16 mouse cellular contexts compared by ENCODE assay signal in genomic region chr15:98997938-98998774, GRCm38 (mm10). TPM values are rescaled to one million over a fixed set of nuclear protein-coding genes. Genes with fewer than 3 reads are reported as not detected.
A peak's percentile ranks its signal among the peaks of the same experiment; 100 is the strongest.
DNase-seq lines count a peak whose midpoint lies in the region; ATAC-seq lines count a peak whose summit lies in the region.
"Had no signal": no experiment of that assay in that cellular context is flagged by ENCODE, and none has a peak within 500 bp of the region (broad histone marks: within the 10 kb centered on the region; RNA-seq: fewer than 3 reads in every experiment).

No protein-coding gene starts in this region.

- 0 out of 2 replicates have a peak overlapping the region, but pooled peaks have one; percentile 1 for H3K9ac ChIP-seq in limb, embryonic 12.5 days (replicated peaks)
- no peak overlapping the region for H3K9ac ChIP-seq in heart, embryonic 12.5 days
- peak overlapping the region; percentile 47 for H3K9ac ChIP-seq in liver, embryonic 13.5 days
- H3K9ac ChIP-seq: embryonic facial prominence, embryonic 15.5 days; neural tube, embryonic 12.5 days had no signal

- no peaks in the 10 kb centered on the region for H3K9me3 ChIP-seq in limb, embryonic 12.5 days
- no peaks in the 10 kb centered on the region for H3K9me3 ChIP-seq in limb, embryonic 10.5 days (replicated peaks)
- no peaks in the 10 kb centered on the region for H3K9me3 ChIP-seq in heart, embryonic 12.5 days (replicated peaks)
- no peaks in the 10 kb centered on the region for H3K9me3 ChIP-seq in liver, embryonic 13.5 days (replicated peaks)
- H3K9me3 ChIP-seq: embryonic facial prominence, embryonic 15.5 days; G1E; neural tube, embryonic 12.5 days had no signal

- WGBS in limb, embryonic 12.5 days: 76% methylated on average over 13 of the region's 13 CpGs
- 80% methylated on average over 13 of the region's 13 CpGs for WGBS in limb, embryonic 10.5 days
- 14% methylated on average over 13 of the region's 13 CpGs for WGBS in heart, embryonic 12.5 days
- WGBS in liver, embryonic 13.5 days (ENCODE audit: insufficient replicate concordance): 31% methylated on average over 13 of the region's 13 CpGs

- H3K4me3 ChIP-seq in limb, embryonic 12.5 days (replicated peaks): no peak overlapping the region
- H3K4me3 ChIP-seq in limb, embryonic 10.5 days: no peak overlapping the region
- no peak overlapping the region for H3K4me3 ChIP-seq in heart, embryonic 12.5 days
- no peak overlapping the region for H3K4me3 ChIP-seq in liver, embryonic 13.5 days (replicated peaks)
- H3K4me3 ChIP-seq: embryonic facial prominence, embryonic 15.5 days; neural tube, embryonic 12.5 days had no signal

- no peak overlapping the region for H3K4me2 ChIP-seq in limb, embryonic 12.5 days
- H3K4me2 ChIP-seq in heart, embryonic 12.5 days: peak overlapping the region; percentile 11
- H3K4me2 ChIP-seq in liver, embryonic 13.5 days: peak overlapping the region; percentile 9
- H3K4me2 ChIP-seq: embryonic facial prominence, embryonic 15.5 days; neural tube, embryonic 12.5 days had no signal

- DNase-seq in limb, embryonic 10.5 days (ENCODE audit: low spot score): no peak
- DNase-seq in R1 (ENCODE audit: low read depth, low spot score): peak; percentile 80
- peak; percentile 30 for DNase-seq in liver, embryonic 13.5 days
- DNase-seq in adrenal gland, postnatal 25 days: no peak
- no peak for DNase-seq in right cerebral cortex, postnatal 10 days (ENCODE audit: low spot score in 2 of 2)
- DNase-seq: cerebellum, adult 18-20 months; kidney, adult 2 months; lung, postnatal 4 days had no signal

- H3K36me3 ChIP-seq in limb, embryonic 12.5 days: no peaks in the 10 kb centered on the region
- no peaks in the 10 kb centered on the region for H3K36me3 ChIP-seq in limb, embryonic 10.5 days
- H3K36me3 ChIP-seq in heart, embryonic 12.5 days: no peaks in the 10 kb centered on the region
- H3K36me3 ChIP-seq in liver, embryonic 13.5 days: no peaks in the 10 kb centered on the region
- H3K36me3 ChIP-seq: embryonic facial prominence, embryonic 15.5 days; G1E; neural tube, embryonic 12.5 days had no signal

- peaks cover 6% of the 10 kb centered on the region for H3K27me3 ChIP-seq in limb, embryonic 12.5 days
- H3K27me3 ChIP-seq in limb, embryonic 10.5 days (ENCODE audit: low read depth, poor library complexity, severe bottlenecking): peaks cover 15% of the 10 kb centered on the region; the same call in 1 of the 2 replicates
- H3K27me3 ChIP-seq in heart, embryonic 12.5 days (replicated peaks): no peaks in the 10 kb centered on the region; the same call in 1 of the 2 replicates
- no peaks in the 10 kb centered on the region for H3K27me3 ChIP-seq in liver, embryonic 13.5 days
- H3K27me3 ChIP-seq: embryonic facial prominence, embryonic 15.5 days; neural tube, embryonic 12.5 days had no signal

- H3K4me1 ChIP-seq in limb, embryonic 12.5 days (replicated peaks): peaks cover 14% of the 10 kb centered on the region
- peaks cover 24% of the 10 kb centered on the region for H3K4me1 ChIP-seq in limb, embryonic 10.5 days
- peaks cover 66% of the 10 kb centered on the region for H3K4me1 ChIP-seq in heart, embryonic 12.5 days (replicated peaks)
- H3K4me1 ChIP-seq in liver, embryonic 13.5 days (replicated peaks): peaks cover 53% of the 10 kb centered on the region

- ATAC-seq in limb, embryonic 12.5 days (ENCODE audit: insufficient number of reproducible peaks, insufficient read depth, low FRiP score, low TSS enrichment, low read depth): no peak
- peak; percentile 41 for ATAC-seq in heart, embryonic 12.5 days (ENCODE audit: insufficient number of reproducible peaks, low FRiP score)
- peak; percentile 72 for ATAC-seq in liver, embryonic 13.5 days (ENCODE audit: low read depth)
- ATAC-seq in CD4-positive, CD25-positive, alpha-beta regulatory T cell, adult 4 months: no peak

- H3K27ac ChIP-seq in limb, embryonic 12.5 days: no peak overlapping the region
- H3K27ac ChIP-seq in limb, embryonic 10.5 days: no peak overlapping the region
- H3K27ac ChIP-seq in heart, embryonic 12.5 days (ENCODE audit: poor library complexity, severe bottlenecking): peak overlapping the region; percentile 91
- peak overlapping the region; percentile 19; the same call in 1 of the 2 replicates for H3K27ac ChIP-seq in liver, embryonic 13.5 days
- H3K27ac ChIP-seq: embryonic facial prominence, embryonic 15.5 days; neural tube, embryonic 12.5 days had no signal

RNA-seq across cellular contexts. Expression of gene Tuba1c, which starts 31.5 kb away (rescaled TPM):
- polyA plus RNA-seq in limb, embryonic 12.5 days (2016; fragmentation: Nextera tagmentation; extraction: Ambion mirVana): 128 and 135 TPM in 2 replicates
- polyA plus RNA-seq in limb, embryonic 10.5 days (2016; fragmentation: Nextera tagmentation; extraction: Ambion mirVana): 133 and 138 TPM in 2 replicates
- 135 and 139 TPM in 2 replicates for polyA plus RNA-seq in heart, embryonic 12.5 days (2016; fragmentation: Nextera tagmentation; extraction: Ambion mirVana)
- 239 and 246 TPM in 2 replicates for polyA plus RNA-seq in liver, embryonic 13.5 days (2015; fragmentation: Nextera tagmentation; extraction: Ambion mirVana)
- polyA plus RNA-seq in CD4-positive, CD25-positive, alpha-beta regulatory T cell, adult 4 months (2017; shearing (Covaris generic)): 100 to 1,000 TPM in 1 of 2 experiments, 10 to 100 TPM in 1; 74.6 to 131 TPM
- 286 and 303 TPM in 2 replicates for total RNA-seq in adrenal gland, postnatal 25 days (2021)

RNA-seq across cellular contexts. Expression of gene Tuba1a, which starts 44.7 kb away (rescaled TPM):
- 1,314 and 1,328 TPM in 2 replicates for polyA plus RNA-seq in limb, embryonic 12.5 days (2016; fragmentation: Nextera tagmentation; extraction: Ambion mirVana)
- polyA plus RNA-seq in limb, embryonic 10.5 days (2016; fragmentation: Nextera tagmentation; extraction: Ambion mirVana): 1,294 and 1,475 TPM in 2 replicates
- polyA plus RNA-seq in heart, embryonic 12.5 days (2016; fragmentation: Nextera tagmentation; extraction: Ambion mirVana): 1,110 and 1,118 TPM in 2 replicates
- polyA plus RNA-seq in liver, embryonic 13.5 days (2015; fragmentation: Nextera tagmentation; extraction: Ambion mirVana): 109 TPM in 2 replicates
- polyA plus RNA-seq in CD4-positive, CD25-positive, alpha-beta regulatory T cell, adult 4 months (2017; shearing (Covaris generic)): 100 to 1,000 TPM; 212 to 259 TPM
- total RNA-seq in adrenal gland, postnatal 25 days (2021): 81.5 and 90.9 TPM in 2 replicates

RNA-seq across cellular contexts. Expression of gene Gm49450, which starts 44.8 kb away (rescaled TPM):
- polyA plus RNA-seq in limb, embryonic 12.5 days (2016; fragmentation: Nextera tagmentation; extraction: Ambion mirVana): not detected in 2 replicates
- polyA plus RNA-seq in limb, embryonic 10.5 days (2016; fragmentation: Nextera tagmentation; extraction: Ambion mirVana): not detected in 2 replicates
- not detected in 2 replicates for polyA plus RNA-seq in heart, embryonic 12.5 days (2016; fragmentation: Nextera tagmentation; extraction: Ambion mirVana)
- not detected in 2 replicates for polyA plus RNA-seq in liver, embryonic 13.5 days (2015; fragmentation: Nextera tagmentation; extraction: Ambion mirVana)
- polyA plus RNA-seq in CD4-positive, CD25-positive, alpha-beta regulatory T cell, adult 4 months (2017; shearing (Covaris generic)): not detected
- total RNA-seq in adrenal gland, postnatal 25 days (2021): not detected in 2 replicates
- total RNA-seq: adrenal gland, adult 18-20 months; G1E; layer of hippocampus, postnatal 14 days had no signal
- polyA plus RNA-seq: embryonic facial prominence, embryonic 15.5 days; G1E; kidney, adult 2 months; neural tube, embryonic 12.5 days had no signal

RNA-seq across cellular contexts. Expression of gene Prph, which starts 56.8 kb away (rescaled TPM):
- polyA plus RNA-seq in limb, embryonic 12.5 days (2016; fragmentation: Nextera tagmentation; extraction: Ambion mirVana): 0.19 and 5.1 TPM in 2 replicates
- 0.16 TPM in 1 of 2 replicates, not detected in the other for polyA plus RNA-seq in limb, embryonic 10.5 days (2016; fragmentation: Nextera tagmentation; extraction: Ambion mirVana)
- polyA plus RNA-seq in heart, embryonic 12.5 days (2016; fragmentation: Nextera tagmentation; extraction: Ambion mirVana): 0.22 and 0.50 TPM in 2 replicates
- 0.54 and 0.62 TPM in 2 replicates for polyA plus RNA-seq in liver, embryonic 13.5 days (2015; fragmentation: Nextera tagmentation; extraction: Ambion mirVana)
- not detected for polyA plus RNA-seq in CD4-positive, CD25-positive, alpha-beta regulatory T cell, adult 4 months (2017; shearing (Covaris generic))
- 0.52 and 2.2 TPM in 2 replicates for total RNA-seq in adrenal gland, postnatal 25 days (2021)
- total RNA-seq: G1E had no signal
- polyA plus RNA-seq: G1E had no signal

Comparison
In these comparisons a context has a peak if more than half of its experiments do, and no peak if none do; other contexts are left out.
1. ATAC-seq: peak in heart, embryonic 12.5 days (single experiment) and liver, embryonic 13.5 days (single experiment); none in limb, embryonic 12.5 days (single experiment) and CD4-positive, CD25-positive, alpha-beta regulatory T cell, adult 4 months (single experiment).
2. H3K27ac ChIP-seq: peak in heart, embryonic 12.5 days (single experiment) and liver, embryonic 13.5 days (single experiment); none in limb, embryonic 12.5 days (single experiment) and limb, embryonic 10.5 days (single experiment).
3. DNase-seq: peak in R1 (single experiment) and liver, embryonic 13.5 days (single experiment); none in limb, embryonic 10.5 days (single experiment), adrenal gland, postnatal 25 days (single experiment) and right cerebral cortex, postnatal 10 days (0 of 2).